Comparison of ENCODE assay signal across 23 mouse cellular contexts in genomic region chr6:42377280-42377679, GRCm38 (mm10). TPM values are rescaled to one million over a fixed set of nuclear protein-coding genes. Genes with fewer than 3 reads are reported as not detected.
"Had no signal": no experiment of that assay in that cellular context is flagged by ENCODE, and none has a peak within 500 bp of the region (broad histone marks: within the 10 kb centered on the region; RNA-seq: fewer than 3 reads in every experiment).

No protein-coding gene starts in this region.

- H3K9ac ChIP-seq: neural tube, embryonic 12.5 days; neural tube, embryonic 13.5 days; neural tube, embryonic 15.5 days; stomach, embryonic 15.5 days had no signal

- H3K27ac ChIP-seq: neural tube, embryonic 12.5 days; neural tube, embryonic 13.5 days; neural tube, embryonic 15.5 days; stomach, embryonic 15.5 days; stomach, postnatal 0 days had no signal

- H3K9me3 ChIP-seq: neural tube, embryonic 12.5 days; neural tube, embryonic 13.5 days; neural tube, embryonic 15.5 days; stomach, embryonic 15.5 days had no signal

- H3K27me3 ChIP-seq: stomach, embryonic 15.5 days had no signal

- H3K36me3 ChIP-seq: neural tube, embryonic 12.5 days; neural tube, embryonic 13.5 days; neural tube, embryonic 15.5 days; stomach, embryonic 15.5 days had no signal

- H3K4me3 ChIP-seq: neural tube, embryonic 12.5 days; neural tube, embryonic 13.5 days; neural tube, embryonic 15.5 days; stomach, embryonic 15.5 days had no signal

- DNase-seq: right cerebral cortex, adult 18-20 months; right cerebral cortex, postnatal 14 days; right cerebral cortex, postnatal 25 days; right cerebral cortex, postnatal 4 days; spleen, adult 18-20 months; thymus, adult 18-20 months; thymus, adult 2 months; thymus, postnatal 14 days; thymus, postnatal 25 days; thymus, postnatal 36 days; thymus, postnatal 4 days had no signal

- H3K4me2 ChIP-seq: neural tube, embryonic 12.5 days; neural tube, embryonic 13.5 days; neural tube, embryonic 15.5 days; stomach, embryonic 15.5 days had no signal

RNA-seq across cellular contexts. Expression of gene Tas2r143, which starts 22.8 kb away (rescaled TPM):
- polyA plus RNA-seq: neural tube, embryonic 11.5 days; neural tube, embryonic 12.5 days; neural tube, embryonic 13.5 days; neural tube, embryonic 14.5 days; neural tube, embryonic 15.5 days; small intestine, adult 2 months; stomach, embryonic 14.5 days; stomach, embryonic 15.5 days; stomach, embryonic 16.5 days; stomach, postnatal 0 days; thymus, postnatal 0 days had no signal

RNA-seq across cellular contexts. Expression of gene Tas2r135, which starts 28.0 kb away (rescaled TPM):
- polyA plus RNA-seq: neural tube, embryonic 11.5 days; neural tube, embryonic 12.5 days; neural tube, embryonic 13.5 days; neural tube, embryonic 14.5 days; neural tube, embryonic 15.5 days; small intestine, adult 2 months; stomach, embryonic 14.5 days; stomach, embryonic 15.5 days; stomach, embryonic 16.5 days; stomach, postnatal 0 days; thymus, adult 2 months; thymus, postnatal 0 days had no signal

RNA-seq across cellular contexts. Expression of gene Fam131b, which starts 52.8 kb away (rescaled TPM):
- total RNA-seq: neutrophil, adult 5-6 weeks had no signal
